Mouse (Mus musculus) left cerebral cortex, postnatal 36 days (tissue): Measurements from ENCODE around the gene Sema3b. TPM values are rescaled to one million over a fixed set of nuclear protein-coding genes. Genes with fewer than 3 reads are reported as not detected.
"Not testable (repeated sequence)": the region's sequence is repeated elsewhere in the genome, so short reads cannot be mapped to it uniquely, and the experiment has no call there.

Experiments
- DNase-seq, 2 experiments: peaks; one replicate each; pipeline ENCODE4 v3.0.0; 2021 to 2022; ENCODE audit warnings: low spot score in 2 of 2, mixed read lengths in 1 of 2
- intact Hi-C: fragments of 180-260 bp; cut with DNase I; formaldehyde crosslinking; loops from one replicate; pipeline ENCODE4 v1.15.1; 2025
- total RNA-seq, 2 experiments: library from RNA; stranded (reverse); gene quantifications; 2 replicates each; pipeline ENCODE4 v1.2.3; 2021

Gene Sema3b
- total RNA-seq, 2 experiments from 2014 or later: 2.6 to 3.1 TPM

DNA sequence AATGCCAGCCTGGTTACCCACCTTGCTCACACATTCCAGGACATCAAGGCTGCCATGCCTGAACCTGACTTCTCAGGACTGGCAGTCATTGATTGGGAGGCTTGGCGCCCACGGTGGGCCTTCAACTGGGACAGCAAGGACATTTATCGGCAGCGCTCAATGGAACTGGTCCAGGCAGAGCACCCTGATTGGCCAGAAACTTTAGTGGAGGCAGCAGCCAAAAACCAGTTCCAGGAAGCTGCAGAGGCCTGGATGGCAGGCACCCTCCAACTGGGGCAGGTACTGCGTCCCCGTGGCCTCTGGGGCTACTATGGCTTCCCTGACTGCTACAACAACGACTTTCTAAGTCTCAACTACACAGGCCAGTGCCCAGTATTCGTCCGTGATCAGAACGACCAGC, 31.2 kb downstream of the Sema3b start:
- intact Hi-C loops: no loop called here

DNA sequence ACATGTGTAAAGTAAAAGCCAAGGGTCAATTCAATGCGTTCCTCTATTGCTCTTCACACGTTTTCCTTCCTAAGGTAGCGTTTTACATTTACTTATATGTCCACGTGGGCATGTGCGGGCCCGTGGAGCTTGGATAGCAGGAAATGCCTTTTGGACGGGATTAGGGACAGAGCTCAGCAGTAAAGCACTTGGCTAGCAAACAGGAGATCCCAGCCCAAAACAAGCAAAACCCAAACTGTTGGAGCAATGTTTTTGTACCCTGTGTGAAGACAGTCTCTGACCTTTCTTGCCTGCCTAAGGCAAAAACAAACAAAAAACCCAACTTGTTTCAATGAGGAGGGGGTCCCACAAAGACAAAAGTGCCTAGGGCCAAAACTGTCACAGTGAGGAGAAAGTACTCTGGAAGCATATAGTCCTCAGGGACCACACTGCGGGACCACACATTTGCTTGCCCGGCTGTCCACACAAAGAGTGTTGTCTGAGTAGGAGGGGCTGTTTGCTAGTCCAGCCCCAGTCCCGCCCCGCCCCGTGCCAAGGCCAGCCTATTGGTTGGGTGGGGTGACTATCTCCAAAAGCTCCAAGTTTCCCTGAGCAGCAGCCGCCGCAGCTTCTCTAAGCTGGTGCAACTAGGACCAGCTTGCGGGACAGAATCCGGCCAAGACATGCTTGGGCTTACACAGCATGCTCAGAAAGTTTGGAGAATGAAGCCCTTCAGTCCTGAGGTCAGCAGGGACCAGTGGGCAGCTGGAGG, 32.5 kb downstream of the Sema3b start, which contains the start of gene Hyal1:
Hyal1 (plus strand) TSS at position 571 of the 751 bp plus-strand sequence.
- intact Hi-C loops: no loop called here
- no peak for DNase-seq

More for the DNA sequence above, 31.2 kb downstream of the Sema3b start:
- no peak for DNase-seq

DNA sequence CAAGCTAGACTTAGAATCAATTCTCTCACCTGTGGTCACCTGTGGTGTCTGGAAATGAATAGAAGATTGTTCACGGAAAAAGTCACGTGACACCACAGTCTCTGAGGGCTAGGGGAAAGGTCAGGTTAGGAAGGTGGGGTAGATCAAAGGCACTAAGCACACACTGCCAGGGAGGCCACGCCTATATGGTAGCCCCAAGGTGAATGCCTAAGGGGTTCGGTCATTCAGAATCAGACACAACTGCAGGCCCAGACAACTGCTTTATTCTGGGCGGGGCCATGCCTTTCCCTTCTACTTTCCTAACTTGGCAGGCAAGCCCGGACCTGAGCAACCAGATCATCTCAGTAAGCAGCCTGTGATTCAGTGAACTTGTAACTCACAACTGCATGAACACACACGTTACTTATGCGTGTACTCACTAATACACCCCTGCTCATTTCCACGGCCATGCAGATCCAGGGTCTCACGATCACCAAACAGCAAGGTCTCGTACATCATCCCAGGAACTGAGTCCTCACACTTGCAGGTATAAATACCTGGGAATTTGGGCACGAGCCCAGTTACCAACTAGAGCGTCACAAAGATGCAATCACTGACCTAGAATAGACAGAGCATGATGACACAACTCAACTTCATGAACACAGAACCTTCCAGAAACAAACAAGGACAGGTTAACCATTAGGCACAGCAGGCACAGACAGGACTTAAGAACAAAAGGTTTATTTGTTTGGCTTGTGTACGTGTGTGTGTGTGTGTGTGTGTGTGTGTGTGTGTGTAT, 33.3 kb downstream of the Sema3b start:
- intact Hi-C loops: no loop called here

DNA sequence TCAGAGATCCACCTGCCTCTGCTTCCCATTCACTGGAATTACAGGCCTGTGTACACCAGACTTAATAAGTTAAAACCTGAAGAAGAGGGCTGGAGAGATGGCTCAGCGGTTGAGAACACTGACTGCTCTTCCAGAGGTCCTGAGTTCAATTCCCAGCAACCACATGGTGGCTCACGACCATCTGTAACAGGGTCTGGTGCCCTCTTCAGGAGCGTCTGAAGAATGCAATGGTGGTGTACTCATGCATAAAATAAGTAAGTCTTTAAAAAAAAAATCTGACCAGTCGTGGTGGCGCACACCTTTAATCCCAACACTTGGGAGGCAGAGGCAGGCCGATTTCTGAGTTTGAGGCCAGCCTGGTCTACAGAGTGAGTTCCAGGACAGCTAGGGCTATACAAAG, 35.3 kb downstream of the Sema3b start:
- intact Hi-C loops, DNase-seq: not testable (repeated sequence)

More for the DNA sequence above, 33.3 kb downstream of the Sema3b start:
- DNase-seq: no peak

DNA sequence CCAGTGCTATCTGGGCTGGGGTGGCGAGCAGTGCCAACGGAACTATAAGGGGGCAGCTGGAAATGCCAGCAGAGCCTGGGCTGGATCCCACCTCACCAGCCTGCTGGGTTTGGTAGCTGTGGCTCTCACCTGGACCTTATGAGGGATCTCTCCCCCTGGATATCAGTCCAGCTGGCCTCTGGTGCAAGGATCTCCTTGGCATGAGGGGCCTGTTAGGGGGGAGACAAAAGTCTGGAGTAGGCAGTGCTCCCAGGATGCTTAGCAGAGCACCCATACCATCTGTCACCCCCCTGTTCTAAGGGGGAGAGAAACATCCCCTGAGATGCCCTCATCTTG, 36.7 kb downstream of the Sema3b start:
- DNase-seq: no peak
- intact Hi-C loops: no loop called here

DNA sequence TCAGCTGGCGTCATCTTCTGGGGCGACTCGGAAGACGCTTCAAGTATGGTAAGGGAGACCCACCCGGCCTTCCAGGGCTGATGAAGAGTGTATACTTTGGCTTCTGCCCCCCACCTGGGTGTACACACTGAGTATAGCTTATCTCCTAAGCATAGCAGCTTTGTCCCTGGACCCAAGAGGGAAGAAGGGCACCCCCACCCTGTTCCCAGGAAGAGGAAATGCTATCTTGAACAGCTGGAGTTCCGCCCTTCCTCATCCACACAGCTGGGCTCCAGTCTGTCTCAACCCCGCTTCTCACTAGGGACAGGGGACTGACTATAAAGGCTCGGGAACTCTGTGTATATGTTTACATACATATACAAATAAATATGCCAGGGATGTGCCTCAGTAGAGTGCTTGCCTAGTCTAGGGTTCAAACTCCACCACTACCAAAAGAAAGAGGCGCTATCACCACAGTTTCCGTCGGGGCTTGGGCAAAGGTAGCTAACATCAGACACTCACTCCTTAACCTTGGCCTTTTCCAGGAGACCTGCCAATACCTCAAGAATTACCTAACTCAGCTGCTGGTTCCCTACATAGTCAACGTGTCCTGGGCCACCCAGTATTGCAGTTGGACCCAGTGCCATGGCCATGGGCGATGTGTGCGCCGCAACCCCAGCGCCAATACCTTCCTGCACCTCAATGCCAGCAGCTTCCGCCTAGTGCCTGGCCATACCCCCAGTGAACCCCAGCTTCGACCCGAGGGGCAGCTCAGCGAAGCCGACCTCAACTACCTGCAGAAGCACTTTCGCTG, 37.3 kb downstream of the Sema3b start:
- intact Hi-C loops: no loop called here
- DNase-seq: no peak

DNA sequence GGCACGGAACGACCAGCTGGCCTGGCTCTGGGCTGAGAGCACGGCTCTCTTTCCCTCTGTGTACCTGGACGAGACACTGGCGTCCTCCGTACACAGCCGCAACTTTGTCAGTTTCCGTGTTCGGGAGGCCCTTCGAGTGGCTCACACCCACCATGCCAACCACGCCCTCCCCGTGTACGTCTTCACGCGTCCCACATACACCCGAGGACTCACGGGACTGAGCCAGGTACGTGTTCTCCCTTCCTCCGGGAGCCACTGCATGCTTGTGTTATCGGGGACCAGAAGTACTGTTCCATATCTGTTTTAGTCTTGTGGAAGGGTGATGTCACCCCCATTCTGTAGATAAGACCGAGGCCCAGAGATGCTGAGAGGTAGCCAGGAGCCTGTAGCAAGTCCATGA, 38.2 kb downstream of the Sema3b start:
- intact Hi-C loops: no loop called here
- DNase-seq: no peak

DNA sequence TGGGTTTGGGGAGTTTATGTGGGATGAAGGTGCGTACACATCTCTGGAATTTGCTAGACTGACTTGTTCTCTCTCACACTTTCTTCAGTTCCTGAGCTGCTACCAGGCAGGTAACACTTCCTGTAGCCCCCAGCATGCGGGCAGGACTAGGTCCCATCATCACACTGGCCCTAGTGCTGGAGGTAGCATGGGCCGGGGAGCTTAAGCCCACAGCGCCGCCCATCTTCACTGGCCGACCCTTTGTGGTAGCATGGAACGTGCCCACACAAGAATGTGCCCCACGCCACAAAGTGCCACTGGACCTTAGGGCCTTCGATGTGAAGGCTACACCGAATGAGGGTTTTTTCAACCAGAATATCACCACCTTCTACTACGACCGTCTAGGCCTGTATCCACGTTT, 39.0 kb downstream of the Sema3b start:
- DNase-seq: no peak
- intact Hi-C loops: no loop called here

DNA sequence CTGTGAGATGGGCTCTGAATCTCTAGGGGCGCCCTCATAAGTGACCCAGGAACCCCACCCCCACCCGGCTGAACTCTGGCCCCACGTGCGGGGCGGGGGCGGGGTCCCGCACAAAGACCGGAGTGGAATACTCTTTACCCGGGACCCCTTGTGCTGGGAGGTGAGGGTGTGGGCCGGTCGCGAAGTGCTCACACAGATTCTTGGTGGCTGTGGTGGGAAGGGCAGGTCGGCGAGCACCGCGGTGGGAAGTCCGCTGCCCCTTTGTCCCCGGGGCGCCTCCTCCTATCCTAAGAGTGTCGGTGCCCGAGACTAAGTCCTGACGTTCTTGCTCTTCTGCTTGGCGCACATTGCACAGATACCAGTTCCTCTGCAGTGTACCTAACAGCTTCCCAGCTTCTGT, 39.8 kb downstream of the Sema3b start:
- no peak for DNase-seq
- intact Hi-C loops: no loop called here

DNA sequence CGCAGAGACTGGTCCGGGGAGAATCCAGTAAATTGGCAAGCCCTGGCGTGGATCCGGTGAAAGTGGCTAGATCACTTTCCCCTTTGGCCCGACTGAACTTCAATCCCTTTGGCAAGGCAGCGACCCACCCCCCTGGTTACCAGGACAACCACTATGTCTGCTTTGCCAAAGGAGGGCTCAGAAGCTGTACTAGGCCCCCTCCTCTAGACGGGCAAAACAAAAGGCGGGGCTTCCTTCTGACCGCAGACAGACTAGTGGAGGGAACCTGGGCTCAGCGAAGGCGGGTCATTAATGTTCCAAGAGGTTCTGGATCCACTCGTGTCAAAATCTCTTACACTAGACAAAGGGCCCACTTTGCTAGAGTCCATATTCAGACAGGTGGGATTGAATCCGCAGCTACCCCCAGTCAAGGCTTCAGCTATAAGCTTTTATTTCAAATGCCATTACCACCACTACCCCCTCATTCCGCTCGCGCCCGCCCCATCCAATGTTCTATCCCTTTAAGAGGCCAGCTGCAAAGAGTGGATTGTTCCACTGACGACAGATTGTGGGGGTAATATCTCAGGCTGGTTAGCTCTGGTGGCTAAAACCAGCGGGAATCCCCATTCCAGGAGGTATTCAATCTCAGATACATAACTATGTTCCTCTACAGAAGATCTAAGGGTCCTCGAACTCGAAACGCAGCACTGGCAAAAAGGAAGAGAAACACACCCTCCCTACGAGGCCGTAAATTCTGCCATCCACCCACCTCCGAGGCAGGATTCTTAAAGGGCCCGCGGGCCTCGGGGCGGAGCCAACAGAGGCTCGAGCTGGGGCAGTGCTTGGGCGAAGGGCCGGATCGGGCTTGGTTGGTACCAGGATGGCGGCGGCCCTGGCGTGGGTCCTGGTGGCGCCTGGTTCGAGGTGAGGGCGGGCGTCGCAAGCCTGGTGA, 40.4 kb downstream of the Sema3b start:
- intact Hi-C loops: no loop called here
- DNase-seq: peak; percentile 78 to 84

DNA sequence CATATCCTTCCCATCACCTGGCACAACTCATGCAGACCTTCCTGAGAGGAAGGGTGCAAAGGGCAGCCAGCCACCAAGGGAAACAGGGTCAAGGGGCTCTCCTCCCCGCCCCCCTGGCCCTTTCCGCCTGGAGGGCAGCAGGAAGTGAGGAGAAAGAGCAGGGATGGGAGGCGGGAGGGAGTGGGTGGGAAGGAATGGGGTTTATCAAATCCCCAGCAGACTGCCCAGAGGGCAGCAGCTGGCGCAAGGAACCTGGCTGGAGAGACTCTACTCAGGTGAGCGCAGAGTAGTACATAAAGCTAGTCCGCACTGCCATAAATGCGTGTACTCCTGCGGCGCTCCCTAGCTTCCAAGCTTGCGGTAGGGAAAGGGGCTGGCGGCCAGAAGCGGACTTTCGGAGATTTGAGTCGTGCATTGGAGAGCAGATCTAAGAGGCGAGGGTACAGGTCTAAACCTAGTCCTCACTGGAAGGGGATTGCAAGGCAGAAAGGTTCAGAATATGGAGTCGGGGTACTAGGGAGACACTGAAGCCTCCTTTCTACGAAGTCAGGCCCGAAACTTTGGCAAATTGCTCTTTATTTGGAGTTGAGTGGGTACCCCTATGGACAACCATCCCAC, 41.2 kb downstream of the Sema3b start, which contains the start of gene Hyal2:
Hyal2 (plus strand) TSS at position 244 of the 618 bp plus-strand sequence.
- DNase-seq: no peak
- intact Hi-C loops: no loop called here

DNA sequence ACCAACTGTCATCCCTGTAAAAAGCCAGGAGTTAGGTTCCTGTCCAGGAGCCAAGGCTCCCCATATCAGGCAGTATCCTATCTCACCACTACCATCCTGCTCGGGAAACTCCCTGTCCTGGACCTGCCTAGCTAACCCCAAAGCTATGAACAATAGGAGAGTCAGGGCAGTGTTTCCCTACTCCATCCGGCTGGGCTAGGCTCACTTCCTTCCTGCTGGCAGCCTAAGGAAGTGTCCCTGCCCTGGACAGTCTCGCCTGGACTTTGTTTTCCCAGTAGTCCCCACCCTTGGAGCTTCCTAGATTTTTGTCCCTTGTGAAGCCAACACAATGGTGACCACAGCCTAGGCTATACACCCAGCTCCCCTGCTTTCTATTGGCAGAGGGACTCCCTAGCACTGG, 42.2 kb downstream of the Sema3b start:
- no peak for DNase-seq
- intact Hi-C loops: no loop called here

DNA sequence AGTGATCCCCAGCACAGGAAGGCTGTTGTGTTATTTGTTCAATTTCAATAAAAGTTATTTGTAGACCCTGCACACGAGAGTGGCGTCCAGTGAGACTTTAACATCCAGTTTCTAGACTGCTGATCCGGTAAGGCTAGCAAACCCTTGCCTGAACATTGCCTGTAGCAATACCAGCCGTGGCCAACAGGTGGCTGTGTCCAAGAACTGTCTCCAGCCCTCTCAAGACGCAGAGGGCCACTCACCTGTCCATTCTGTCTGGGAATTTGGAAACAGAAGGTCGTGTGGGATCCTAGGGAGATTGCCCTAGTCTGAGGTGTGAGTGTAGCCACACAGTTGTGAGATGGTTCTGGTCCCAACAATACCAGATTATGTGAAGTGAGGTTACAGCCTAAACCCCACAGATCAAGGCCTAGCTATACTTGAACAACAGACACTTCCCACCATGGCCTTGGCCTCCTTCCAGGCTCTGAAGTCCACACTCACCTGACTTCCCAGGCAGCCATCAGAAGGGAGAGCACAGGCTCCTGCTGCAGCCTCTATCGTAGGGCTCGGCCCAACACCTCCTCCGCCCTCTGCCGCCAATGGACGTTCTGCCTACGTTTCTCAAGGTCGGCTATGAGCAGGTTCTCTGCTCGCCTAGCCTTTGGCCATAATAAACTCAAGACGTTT, 42.9 kb downstream of the Sema3b start:
- intact Hi-C loops: no loop called here
- peak; percentile 62 to 73 for DNase-seq

DNA sequence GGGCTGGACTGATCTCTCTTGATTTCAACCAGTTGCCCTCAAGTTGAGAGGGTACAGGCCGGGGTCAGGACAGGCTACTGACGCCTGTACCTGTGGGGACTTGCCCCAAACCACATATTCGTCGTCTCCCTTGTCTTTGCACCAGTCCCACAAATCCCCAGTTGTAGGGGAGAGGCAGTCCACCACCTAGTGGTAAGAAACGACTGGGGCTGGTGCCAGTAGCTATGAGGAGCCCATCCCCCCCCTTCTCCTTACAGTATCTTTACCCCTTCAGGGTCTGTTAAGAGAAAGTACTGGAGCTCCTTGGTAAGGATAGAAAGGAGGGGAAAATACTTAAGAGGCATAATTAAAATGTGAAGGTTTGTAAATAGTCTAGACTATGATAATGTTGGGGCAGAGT, 43.5 kb downstream of the Sema3b start:
- DNase-seq, intact Hi-C loops: not testable (repeated sequence)

DNA sequence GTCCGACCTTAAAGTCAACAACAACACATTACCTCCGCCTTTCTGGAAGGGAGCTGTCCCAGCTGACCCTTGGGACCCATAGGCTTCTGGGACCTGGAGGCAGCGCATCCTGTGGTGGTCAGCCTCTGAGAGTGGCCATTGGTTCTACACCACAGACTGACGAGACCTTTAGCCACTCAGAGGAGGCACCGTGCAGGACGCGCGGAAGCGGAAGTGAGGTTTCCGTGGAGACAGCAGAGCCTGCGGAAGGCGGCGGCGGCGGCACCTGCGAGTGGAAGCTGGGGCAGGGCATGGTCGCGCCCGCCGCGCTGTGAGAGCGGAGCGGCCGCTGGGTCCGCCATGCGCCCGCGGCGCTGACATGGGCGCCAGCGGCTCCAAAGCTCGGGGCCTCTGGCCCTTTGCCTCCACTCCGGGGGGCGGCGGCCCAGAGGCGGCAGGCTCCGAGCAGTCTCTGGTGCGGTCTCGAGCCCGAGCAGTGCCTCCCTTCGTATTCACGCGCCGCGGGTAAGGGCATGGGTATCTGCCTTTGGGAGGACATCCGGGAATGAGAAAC, 45.9 kb downstream of the Sema3b start, which contains the start of gene Tusc2:
Tusc2 (plus strand) TSS at position 227 of the 553 bp plus-strand sequence.
- DNase-seq: peak; percentile 95 to 96
- intact Hi-C loops: no loop called here

DNA sequence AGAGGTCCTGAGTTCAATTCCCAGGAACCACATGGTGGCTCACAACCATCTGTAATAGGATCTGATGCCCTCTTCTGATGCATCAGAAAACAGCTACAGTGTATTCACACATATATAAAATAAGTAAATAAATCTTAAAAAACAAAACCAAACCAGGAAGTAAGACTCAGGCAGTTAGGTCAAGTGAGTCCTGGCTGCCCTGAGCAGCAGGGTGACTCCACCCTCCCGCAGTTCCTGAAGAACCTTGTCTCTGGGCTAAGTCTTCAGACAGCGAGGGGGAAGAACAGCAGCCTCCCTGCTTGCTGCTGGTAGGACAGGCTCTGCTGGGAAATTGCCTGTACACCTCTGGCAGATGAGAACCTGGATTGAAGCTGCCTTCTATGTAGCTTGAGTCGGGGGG, 52.7 kb downstream of the Sema3b start:
- intact Hi-C loops: no loop called here
- no peak for DNase-seq

DNA sequence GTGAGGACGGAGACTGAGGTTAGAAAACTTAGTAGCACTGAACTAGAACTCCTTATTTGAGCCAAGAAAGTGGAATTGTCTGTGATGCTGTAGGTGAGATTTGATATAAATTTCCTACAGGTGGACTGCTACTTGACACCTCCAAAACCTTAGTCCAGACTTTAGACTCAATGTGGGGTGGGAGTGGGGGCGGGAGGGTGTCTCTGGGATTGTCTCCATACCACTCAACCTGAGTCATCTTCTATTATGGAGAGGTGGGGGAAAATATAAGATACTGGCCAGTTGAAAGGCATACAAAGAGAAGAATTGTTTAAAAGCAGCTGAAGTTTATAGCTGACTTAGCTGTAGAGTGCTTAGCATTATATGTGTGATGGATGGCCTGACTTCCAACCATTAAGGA, 53.3 kb downstream of the Sema3b start:
- no peak for DNase-seq
- intact Hi-C loops: no loop called here

DNA sequence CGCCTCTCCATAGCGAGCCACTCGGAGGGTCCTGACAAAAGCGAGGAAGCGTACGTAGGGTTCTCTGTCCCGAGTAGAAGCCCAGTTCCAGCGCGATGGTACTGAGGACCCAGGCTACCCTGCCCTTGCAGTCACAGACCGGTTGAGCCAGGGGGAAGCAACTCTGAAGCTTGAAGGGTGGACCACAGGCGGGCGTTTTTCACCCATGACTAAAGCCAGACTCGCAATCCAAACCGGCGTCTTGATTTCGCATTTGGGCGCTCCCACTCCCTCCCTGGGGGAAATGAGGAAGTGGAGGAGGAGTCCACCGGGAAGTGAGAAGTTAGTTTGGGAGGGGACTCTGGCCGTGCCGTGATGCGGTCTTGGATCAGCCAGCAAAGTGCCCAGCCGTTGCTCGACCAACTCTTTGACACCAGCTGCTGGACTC, 54.0 kb downstream of the Sema3b start:
- intact Hi-C loops: no loop called here
- no peak for DNase-seq
